Mouse (Mus musculus): ENCODE data around the gene Fut7.

DNA sequence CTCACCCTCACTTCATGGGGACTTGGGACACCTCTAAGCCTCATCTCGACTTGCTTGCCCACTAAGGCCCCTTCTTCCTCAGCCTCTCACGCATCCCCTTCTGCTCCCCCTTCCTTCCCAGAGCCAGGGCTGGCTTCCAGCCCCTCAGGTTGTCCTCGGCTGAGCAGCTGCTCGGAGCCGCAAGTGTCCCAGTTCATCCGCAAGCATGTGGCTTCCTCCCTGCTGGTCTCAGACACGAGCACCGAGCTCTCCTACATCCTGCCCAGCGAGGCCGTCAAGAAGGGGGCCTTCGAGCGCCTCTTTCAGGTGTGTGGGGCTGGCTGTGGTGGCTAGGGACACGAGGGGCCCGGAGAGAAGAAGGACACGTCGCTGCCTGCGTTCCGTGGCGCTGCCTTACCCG lies 18.0 kb downstream of the Fut7 start:
- TF ChIP-seq POLR2A (IDR thresholded peaks at IDR 0.05; ENCODE audit: borderline replicate concordance, extremely low read depth, insufficient read depth, insufficient read length, poor library complexity, severe bottlenecking), result no peak
- no peak for TF ChIP-seq CTCF (IDR thresholded peaks at IDR 0.05; ENCODE audit: borderline replicate concordance, extremely low read depth, insufficient read depth, insufficient read length)
